10 mouse cellular contexts compared by ENCODE assay signal in the genomic region with DNA sequence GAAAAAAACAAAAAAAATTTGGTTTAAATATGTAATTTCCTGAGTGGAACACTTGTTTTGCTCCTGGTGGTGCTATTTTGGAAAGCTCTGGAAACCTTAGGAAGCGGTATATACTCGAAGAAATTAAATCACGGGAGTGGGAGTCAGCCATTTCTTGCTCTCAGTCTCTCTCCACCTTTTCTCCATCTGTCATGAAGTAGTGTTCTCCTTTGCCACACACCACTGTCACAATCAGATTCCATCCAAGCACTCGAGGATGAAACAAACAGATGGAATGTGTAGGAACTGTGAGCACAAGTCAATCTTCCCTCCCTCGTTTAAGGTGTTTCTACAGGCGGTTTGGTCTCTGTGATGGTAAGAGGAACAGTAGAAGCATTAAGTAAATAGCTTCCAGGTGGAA.
"Had no signal": no experiment of that assay in that cellular context is flagged by ENCODE, and none has a peak within 500 bp of the region (broad histone marks: within the 10 kb centered on the region; RNA-seq: fewer than 3 reads in every experiment).

No protein-coding gene starts in this region.

- DNase-seq: liver, embryonic 13.5 days; liver, postnatal 0 days; lung, adult 2 months; lung, postnatal 14 days; lung, postnatal 36 days; thymus, adult 18-20 months; thymus, postnatal 14 days; thymus, postnatal 36 days had no signal

- ATAC-seq: liver, postnatal 0 days; lung, postnatal 0 days; midbrain, embryonic 15.5 days had no signal
